Mouse (Mus musculus) retina, postnatal 7 days (tissue): ENCODE measurements at regions not wholly inside any gene's neighbourhood (a gene's known extent, or its start where the extent isn't known, plus 50 kb on each side); places are given as distances from the start of the nearest gene placed in this dataset.

Experiments
- DNase-seq: peaks from one replicate; pipeline ENCODE4 v3.0.0-alpha.2; 2012; ENCODE audit warnings: low read depth, low spot score

DNA sequence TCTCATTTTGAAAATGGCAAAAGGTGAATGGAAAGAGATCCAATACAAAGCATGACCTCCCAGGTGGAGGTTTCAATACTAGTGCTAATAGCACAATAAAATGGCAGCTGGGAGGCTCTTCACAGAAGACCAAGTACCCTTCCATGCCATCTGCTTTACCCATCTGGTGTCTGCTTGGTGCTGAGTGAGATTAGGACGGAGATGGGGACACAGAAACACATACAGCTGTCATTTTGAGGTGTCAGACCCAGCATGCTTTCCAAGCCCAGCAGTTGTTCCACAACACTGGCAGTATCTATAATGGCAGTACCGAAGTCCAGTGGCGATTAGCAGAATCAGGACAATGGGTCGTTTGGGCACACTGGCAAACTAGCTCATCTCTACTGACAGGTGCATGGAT, 118.9 kb upstream of the 1700064H15Rik start:
- no peak for DNase-seq

DNA sequence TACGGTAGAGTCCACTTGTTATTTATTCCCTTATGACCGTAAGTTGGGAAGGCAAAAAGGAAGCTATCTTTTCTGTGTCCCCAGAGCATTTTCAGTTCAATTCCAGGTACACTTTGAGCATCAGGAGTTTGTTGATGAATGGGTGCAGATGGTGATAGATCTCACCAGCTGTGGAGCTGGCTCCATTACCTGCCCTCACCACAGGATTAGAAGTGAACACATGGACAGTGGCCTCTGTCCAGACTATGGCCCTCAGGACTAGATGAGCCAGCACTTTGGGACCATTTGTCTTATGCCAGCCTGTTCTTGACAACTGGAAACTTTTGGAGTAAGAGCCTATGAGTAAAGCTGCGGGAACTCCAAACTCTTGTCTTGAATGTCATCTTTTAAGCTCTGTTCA, 123.5 kb upstream of the 1700064H15Rik start:
- DNase-seq: no peak

DNA sequence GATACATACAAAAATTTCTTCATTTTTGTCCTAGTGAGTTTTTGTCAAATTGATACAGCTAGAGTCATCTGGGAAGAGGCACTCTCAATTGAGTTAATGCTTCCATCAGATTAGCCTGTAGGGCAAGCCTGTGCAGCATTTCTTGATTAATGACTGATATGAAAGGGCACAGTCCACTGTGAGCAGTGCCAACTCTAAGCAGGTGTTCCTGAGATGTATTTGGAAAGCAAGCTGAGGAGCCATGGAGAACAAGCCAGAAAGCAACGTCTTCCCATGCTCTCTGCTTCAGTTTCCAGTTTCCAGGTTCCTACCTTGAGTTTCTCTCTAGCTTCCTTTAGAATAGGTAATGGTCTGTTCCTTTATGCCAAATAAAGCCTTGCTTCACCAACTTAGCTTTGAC, 125.5 kb upstream of the 1700064H15Rik start:
- DNase-seq: no peak

DNA sequence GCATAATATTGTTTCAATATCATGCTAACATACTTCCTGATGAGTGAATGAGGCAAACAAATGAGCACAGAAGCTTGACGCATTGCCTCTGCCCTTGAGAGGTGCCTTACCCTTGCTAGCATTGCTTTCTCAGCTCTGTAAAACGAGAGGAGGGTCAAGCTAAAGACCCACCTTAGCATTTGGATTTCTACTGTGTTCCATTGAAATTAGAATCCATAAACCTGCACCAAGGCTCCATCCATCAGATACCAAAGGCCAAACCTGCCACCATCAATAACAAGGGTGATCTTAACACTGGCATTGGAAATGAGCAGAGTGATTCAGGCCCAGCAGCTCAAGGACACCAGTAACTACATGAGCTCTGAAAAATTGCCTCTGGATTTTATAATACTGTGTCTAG, 126.2 kb upstream of the 1700064H15Rik start:
- no peak for DNase-seq

DNA sequence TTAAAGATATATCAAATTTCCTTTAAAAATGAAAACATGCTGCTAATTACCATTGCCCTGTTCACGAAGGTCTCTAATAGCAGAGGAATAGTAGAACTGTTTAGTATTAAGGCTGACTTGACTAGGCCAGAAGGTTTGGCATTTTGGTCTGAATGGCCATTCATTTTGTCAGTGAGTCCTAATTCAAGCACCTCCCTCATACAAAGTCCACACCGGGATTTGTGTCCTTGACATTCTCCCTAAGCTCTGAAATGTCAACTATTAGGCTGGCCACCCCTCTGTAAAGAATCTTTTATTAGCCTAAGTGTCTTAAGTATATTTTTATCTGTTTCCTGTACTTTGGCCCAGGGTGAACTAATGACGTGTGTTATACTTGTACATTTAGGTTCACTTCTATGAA, 126.7 kb upstream of the 1700064H15Rik start:
- no peak for DNase-seq

DNA sequence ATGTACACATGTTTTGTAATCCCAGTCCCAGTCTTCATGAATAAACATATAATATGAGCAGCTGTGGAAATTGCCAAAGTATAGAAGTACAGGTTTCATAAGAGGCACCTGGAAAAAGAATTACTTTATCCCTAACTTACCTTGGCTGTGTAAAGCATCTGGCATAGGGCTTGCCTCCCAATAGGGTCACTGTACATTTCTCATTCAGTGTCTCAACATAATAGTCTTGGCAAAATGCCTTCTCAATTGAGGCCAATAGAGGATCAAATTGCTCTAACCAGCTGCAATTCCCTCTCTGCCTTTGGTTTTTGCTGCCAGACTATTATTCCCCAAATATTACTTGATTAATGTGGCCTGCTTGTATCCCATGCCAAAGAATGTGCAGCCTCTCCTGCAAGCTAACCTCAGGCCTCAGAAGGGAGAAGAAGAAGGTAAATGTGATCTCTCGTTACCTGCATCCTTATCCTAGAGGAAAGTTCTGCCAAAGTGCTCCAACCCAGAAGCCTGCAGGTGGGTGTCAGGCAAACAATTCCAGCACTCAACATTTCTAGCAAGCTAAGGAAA, 158.2 kb upstream of the Cp start:
- no peak for DNase-seq

DNA sequence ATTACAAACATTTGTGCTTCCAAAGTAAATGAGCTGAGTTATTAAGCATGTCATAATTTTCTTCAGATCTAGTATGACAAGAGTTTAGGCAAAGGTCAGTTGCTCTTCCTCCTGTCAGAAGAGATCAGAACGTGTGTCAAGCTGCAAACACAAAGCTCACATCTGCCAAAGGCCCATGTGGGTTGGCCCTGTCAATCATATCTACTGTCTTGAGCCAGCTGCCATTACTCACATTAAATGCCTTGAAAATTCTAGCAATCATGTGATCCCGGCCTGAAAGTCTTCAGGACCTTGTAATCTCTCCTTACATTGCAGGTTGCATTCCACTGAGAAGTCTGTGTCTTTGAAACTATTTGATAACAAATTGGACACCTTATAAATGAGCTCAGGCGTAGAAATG, 146.8 kb upstream of the Cp start:
- DNase-seq: no peak

DNA sequence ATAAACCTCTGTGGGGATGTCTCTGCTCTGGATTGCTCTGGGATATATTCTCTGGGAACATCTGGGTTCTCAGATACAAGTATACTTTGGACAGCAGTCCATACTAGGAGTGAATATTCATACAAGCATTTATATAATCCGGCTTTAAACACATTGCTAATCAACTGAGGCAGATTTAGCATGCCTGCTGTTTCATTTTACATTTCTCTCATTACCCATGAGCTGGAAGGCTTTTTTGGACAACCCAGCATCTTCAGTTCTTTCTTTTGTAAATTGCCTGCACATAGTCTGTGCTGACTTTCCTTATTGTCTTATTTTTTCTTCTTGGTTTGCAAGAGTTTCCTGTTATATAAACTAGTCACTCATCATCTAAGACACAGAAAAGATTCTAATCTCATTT, 131.9 kb upstream of the Cp start:
- no peak for DNase-seq

DNA sequence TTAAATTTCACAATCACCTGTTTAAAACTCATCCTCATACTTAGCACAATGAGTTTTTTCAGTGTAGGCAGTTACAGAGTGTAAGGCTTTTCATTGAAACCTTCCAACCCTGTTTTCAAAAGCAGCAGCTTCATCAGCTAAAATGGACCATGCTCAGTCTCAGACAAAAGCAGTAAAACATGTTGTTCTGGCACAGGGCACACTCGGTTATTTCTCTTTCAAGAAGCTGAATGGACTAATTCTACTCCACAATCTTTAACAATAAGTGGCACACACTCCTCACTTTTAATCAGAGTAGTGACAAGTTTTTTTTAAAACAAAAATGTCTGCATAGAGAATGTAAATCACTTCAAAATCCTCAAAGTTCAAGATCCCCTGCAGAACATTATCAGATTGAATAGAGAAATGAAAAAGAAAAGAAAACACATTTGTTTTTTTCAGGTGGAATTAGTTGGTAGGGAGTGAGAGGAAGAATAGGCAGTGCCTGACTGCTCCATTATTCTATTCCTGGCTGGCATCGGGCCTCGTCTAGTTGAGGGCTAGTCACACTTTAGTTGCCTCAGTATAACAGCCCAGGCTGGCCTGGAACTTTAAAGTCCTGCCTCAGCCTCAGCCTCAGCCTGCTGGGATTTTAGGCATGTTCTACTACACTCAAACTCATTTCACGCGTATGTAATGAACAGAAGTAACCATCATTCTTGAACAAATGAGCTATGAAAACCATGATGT, 128.2 kb upstream of the Cp start:
- no peak for DNase-seq

DNA sequence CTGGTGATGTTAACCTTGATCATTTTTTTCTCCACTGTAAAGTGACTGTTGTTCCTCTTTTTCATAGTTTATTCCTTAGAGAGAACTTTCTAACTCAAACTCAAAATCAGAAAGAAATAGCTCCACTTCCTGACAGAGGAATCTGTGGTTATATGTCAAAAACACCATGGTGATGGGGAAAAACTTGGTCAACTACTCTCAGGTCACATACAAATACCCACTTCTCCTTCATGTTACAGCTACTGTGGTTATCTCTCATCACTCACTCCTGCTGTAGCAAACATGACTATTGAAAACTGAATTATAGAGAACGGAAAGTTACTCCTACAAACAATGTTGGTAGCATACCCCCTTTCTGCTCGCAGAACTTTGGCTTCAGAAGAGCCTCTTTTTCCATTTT, 127.1 kb upstream of the Cp start:
- no peak for DNase-seq

DNA sequence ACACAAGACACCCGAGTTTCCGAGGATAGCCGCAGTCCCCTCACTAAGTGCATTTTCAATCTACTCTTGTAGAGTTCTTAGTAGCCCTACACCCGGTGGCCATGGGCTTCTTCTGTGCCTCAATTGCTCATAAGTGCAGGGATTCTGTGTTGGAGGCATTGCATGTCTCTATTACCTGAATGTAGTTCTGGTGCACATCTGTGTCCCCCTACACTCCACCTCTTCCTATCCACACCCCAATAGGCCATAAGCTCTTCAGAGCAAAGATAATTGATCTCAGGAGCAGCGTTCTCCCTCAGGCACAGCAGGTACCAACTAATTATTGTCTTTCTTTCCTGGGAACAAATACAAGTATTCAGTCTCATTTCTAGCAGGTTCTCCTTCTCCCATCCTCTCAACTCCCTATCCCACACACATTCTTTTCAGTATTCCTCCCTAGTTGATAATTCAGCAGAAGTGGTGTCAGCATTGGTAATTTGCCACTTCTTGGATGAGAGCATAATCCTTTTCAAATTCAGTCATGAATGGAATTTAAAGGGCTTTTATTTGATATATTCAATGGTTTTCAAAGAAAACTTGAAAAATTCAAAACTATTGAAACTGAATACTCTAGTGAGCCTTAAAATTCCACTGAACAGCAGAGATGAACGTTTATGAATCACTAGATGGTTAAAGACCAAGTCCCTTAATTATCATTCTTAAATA, 108.7 kb upstream of the Cp start:
- no peak for DNase-seq

DNA sequence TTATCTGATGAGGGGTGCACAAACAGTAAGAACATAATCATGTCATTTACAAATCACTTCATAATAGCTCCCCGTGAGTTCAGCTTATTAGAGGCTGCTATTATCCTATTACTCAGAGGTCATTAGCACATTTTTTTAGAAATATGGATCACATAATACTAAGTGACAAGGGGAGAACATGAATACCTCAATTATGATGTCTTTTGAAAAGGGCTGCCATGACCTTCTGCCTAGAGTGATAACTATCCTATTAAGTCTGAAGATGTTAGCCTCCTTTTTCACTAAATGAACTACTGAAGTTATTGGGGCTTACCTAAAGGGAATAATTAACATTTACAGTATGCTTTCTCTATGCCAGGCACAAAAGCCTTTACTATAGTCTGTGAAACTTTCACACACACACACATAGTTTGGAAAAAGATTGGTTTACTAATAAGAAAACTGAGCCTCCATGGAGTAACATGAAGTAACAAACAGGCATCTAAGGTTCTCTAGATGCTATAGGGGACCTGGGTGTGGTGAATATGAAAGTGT, 108.1 kb upstream of the Cp start:
- DNase-seq: no peak

DNA sequence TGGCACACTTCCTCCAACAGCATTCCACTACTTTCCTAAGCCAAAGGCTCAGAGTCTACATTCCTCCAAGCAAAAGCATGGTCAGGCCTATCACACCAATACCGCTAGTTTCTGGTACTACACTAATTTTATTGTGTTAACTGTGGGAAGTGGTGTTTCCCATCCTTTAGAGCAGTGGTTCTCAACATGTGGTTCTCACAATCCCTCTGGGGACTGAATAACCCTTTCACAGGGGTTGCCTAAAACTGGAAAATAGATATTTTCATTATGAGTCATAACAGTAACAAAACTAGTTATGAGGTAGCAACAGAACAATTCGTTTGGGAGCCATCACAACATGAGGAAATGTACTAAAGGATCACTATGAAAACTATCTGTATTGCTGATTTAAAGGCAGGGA, 74.2 kb upstream of the Cp start:
- no peak for DNase-seq

DNA sequence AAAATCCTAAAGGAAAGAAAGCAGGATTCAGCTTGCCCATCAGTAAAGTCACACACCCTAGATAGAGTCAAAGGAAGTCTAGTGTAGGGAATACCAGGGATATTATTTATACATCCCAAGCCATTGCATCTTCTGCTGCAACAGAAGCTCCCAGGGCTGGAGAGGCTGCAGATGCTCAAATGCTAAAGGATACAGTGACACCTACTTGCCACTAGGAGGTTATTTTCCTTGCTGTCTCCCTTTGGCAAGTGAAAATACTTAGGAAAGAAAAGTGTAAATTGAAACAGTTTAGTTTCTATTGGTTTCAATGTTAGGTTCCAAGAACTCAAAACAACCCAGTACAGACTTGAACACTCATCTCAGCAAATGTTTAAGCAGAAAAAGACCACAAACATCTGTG, 68.4 kb upstream of the Cp start:
- DNase-seq: no peak

DNA sequence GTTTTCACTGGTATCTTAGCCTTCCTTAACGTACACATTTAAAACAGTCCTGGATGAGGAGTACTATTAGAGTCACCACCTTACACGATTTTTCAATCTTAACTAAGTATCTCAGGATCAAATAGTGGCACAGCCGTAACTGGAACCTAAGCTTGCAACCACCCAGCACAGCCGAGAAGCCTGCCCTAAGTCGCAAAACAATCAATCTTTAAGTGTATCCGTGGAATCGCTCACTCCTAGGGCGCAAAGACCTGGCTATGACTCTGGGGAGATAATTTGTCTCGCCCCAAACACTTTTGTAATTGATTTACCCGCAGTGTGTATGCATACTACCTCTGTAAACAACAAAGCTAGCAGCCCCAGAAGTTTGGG, 62.6 kb upstream of the Cp start:
- DNase-seq: no peak

DNA sequence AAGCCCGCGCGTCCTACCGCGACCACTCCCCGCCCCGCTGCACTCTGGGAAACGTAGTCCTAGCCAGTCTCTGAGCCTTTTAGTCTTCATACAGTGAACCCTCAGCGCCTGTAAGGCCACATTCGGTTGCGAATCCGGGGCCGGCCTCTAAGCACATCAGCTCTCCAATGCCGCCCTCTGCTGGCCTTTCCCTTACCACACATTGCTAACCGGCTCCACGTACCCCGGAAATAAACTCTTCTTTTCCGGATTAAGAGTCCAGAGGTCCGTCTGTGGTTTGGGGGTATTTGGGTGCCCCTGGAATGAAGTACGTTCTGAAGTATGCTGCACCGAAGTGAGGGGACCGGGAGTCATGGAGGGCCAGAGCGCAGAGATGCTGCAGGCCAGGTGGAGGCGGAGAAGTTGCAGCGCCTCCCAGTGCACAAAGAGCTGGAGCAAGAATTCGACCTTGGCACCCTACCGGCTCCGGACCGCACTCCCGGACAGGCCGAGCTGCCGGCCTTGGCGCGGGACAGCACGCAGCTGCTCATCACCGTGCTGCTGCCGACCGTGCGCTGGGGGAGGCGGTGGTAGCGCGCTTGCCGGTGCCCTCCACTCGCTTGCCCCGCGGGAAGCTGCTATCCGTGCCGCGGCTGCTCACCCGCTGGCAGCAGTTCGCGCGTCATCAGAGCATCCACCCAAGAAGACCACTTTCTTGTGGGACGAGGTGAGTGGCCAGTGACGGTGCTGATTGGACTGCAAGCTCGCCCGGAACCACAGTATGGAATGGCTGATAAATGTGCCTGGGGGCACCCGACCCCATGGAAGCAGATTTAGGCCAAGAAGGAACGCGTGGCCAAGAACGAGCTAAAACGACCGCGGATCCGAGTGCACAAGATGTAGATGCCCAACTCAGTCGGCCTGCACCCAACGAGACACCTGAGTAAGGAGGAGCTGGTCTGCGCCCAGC, 62.0 kb upstream of the Cp start:
- DNase-seq: peak; percentile 86

DNA sequence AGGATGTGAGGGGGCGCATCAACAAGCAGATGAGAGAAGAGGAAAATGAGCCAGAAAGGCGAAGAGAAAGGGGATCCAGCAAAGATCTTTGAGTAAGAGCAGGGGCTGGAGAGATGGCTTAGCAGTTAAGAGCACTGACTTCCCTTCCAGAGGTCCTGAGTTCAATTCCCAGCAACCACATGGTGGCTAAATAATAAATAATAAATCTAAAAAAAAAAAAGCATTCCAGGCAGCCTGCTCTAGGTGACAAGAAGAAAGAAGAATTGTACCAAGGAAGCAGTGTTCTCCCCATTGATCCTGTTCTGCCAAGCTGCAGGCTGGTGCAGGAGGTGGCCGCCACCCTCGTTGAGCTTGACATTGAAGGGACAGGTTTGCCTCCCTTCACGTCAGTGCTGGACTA, 61.1 kb upstream of the Cp start:
- no peak for DNase-seq

DNA sequence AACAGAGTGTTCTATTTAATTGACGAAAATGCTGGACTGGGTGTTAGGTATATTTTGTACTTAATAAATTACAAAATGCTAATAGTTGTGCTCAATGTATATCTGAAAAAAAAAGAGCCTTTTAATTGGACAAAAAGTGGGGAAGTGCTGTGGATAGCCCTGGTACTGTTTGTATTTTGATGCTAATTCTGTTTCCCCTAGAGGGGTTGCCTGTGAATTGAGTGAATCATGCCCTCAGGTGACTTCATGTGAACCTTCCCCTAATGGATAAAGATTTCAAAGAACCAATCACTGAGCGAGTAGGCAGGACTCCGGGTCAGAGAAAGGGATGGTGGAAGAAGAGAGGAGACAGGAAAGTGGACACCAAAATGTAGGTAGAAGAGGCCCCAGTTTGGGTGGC, 59.7 kb upstream of the Cp start:
- no peak for DNase-seq

DNA sequence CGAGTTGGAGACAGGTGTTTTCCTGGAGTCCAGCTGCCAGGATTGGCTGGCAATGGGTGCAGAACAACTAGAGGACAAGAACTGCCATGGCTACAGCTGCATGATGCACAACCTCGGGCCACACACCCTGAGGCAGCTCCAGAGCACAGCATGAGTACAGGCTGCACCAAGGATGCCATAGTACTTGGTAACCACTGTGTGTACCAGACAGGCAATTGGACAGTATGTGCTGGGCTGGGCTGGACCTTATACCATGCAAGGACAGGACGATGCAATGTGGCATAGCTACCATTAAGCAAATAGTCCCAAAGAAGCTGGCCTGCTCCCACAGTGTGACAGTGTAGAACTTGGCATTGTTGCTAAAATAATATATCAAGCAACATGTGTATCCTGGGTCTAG, 54.6 kb upstream of the Cp start:
- no peak for DNase-seq

DNA sequence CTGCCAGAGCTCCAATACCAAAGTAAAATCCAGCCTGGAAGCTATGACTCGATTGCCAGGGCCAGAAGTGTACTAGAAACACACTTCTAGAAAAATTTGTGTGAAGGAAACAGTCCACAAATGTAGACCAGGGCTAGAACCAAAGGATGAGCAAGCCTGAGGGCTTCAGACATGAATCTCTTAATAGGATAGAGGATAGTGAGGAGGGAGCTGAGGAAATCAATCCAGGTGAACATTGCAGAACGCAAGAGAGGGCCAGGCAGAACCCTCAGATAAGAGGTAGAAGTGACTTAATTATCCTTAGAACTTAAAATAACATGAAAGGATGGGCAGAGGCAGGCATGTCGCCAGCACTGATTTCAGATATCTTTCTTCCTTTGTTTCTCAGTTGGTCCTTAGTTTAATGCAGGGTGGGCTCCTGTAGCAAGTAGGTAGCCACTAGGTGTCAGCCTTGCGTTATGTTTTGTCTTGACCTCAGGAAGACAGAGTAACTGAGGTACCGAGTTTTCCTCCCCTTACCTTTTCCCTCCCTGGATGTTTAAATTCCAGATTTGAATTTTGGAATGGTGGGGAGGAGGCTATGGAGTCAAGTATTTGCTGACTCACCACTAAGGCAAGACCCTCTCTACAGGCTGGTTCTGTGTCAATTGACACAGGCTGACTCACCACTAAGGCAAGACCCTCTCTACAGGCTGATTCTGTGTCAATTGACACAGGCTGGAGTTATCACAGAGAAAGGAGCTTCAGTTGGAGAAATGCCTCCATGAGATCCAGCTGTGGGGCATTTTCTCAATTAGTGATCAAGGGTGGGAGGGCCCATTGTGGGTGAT, 52.2 kb upstream of the Cp start:
- peak; percentile 29 for DNase-seq
